Mouse (Mus musculus) lung, postnatal 0 days (tissue): ENCODE measurements around the gene Glce.

Experiments
- CTCF ChIP-seq: IDR thresholded peaks from 2 replicates; pipeline ENCODE4 v1.5.1; 2016; ENCODE audit warnings: antibody characterized with exemption, mild to moderate bottlenecking
- EP300 ChIP-seq: IDR thresholded peaks from 2 replicates; pipeline ENCODE4 v1.6.1; 2016; ENCODE audit warnings: antibody characterized with exemption, mild to moderate bottlenecking, control low read depth

GRCm38 (mm10) chr9:62085548-62085947 lies 36.9 kb downstream of the Glce start:
- TF ChIP-seq EP300 (no peak), CTCF (no peak)
